Mouse (Mus musculus) heart, adult 8-10 months (tissue): Measurements from ENCODE around the gene Ccr7. TPM values are rescaled to one million over a fixed set of nuclear protein-coding genes. Genes with fewer than 3 reads are reported as not detected.

Source experiments
- total RNA-seq, 4 experiments: library from RNA; stranded (reverse); gene quantifications; 2 replicates each; pipeline ENCODE4 v1.2.4; 2022

Gene Ccr7
- total RNA-seq, 4 experiments from 2014 or later: 0.14 to 0.57 (median 0.25) TPM; not detected in 1

Other genes starting within 250 kb of the Ccr7 start
- under 1 TPM; 0.16 to 0.49 (median 0.25) TPM for gene Cdc6, start 247.3 kb downstream of the Ccr7 start, total RNA-seq
- 10 to 100 TPM; 10.8 to 13.5 (median 11.9) TPM for gene Rara, start 227.3 kb downstream of the Ccr7 start, total RNA-seq
- under 1 TPM in 1 of 4 experiments, not detected in 3; 0.44 TPM for gene Gjd3, start 172.1 kb downstream of the Ccr7 start, total RNA-seq
- gene Top2a, start 130.9 kb downstream of the Ccr7 start, total RNA-seq: 1 to 10 TPM in 2 of 4 experiments, under 1 TPM in 2; 0.41 to 3.2 (median 0.94) TPM
- 10 to 100 TPM; 79.9 to 86.6 (median 84.1) TPM for gene Igfbp4, start 113.8 kb downstream of the Ccr7 start, total RNA-seq
- under 1 TPM; 0.06 to 0.43 (median 0.16) TPM for gene Tns4, start 65.8 kb downstream of the Ccr7 start, total RNA-seq
- 10 to 100 TPM; 34.8 to 44.8 (median 41.2) TPM for gene Smarce1, start 75.9 kb upstream of the Ccr7 start, total RNA-seq
- 10 to 100 TPM; 26.5 to 44.5 (median 31.0) TPM for gene Krt222, start 89.0 kb upstream of the Ccr7 start, total RNA-seq
- not detected for gene Krt24, start 130.2 kb upstream of the Ccr7 start, total RNA-seq
- gene Krt25, start 167.9 kb upstream of the Ccr7 start, total RNA-seq: not detected
- gene Krt26, start 182.9 kb upstream of the Ccr7 start, total RNA-seq: not detected
- not detected for gene Krt27, start 196.0 kb upstream of the Ccr7 start, total RNA-seq
- not detected for gene Krt28, start 219.8 kb upstream of the Ccr7 start, total RNA-seq
- 1 to 10 TPM; 3.3 to 5.8 (median 5.0) TPM for gene Krt10, start 234.3 kb upstream of the Ccr7 start, total RNA-seq